In the genomic region with DNA sequence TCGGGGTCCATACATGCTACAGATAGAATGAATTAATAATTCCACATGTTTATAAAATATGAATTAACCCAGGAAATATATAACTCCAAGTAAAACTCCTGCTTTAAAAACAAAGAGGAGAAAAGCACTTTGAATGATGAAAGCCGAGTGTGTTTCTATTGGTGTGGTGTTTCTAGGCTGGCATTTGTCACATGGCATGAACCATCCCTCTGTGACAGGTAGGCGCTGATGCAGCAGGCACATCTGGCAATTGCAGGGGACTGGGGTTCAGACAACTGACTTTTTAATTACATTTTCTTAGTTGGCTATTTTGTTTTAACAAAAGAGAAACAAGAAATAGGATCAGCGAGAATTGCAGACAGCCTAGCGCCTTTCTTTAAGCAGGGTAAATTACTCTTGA, we compare ENCODE assay signal across 24 mouse cellular contexts. TPM values are rescaled to one million over a fixed set of nuclear protein-coding genes. Genes with fewer than 3 reads are reported as not detected.
DNase-seq lines count a peak whose midpoint lies in the region; ATAC-seq lines count a peak whose summit lies in the region.
"Had no signal": no experiment of that assay in that cellular context is flagged by ENCODE, and none has a peak within 500 bp of the region (broad histone marks: within the 10 kb centered on the region; RNA-seq: fewer than 3 reads in every experiment).

No protein-coding gene starts in this region.

- H3K27ac ChIP-seq in hindbrain, embryonic 14.5 days: 0 out of 2 replicates have a peak overlapping the region, but pooled peaks have one; percentile 38
- H3K27ac ChIP-seq in hindbrain, embryonic 16.5 days (ENCODE audit: low read depth, low read length): no peak overlapping the region
- peak overlapping the region; percentile 59 for H3K27ac ChIP-seq in midbrain, embryonic 15.5 days
- H3K27ac ChIP-seq: embryonic facial prominence, embryonic 10.5 days; embryonic facial prominence, embryonic 13.5 days; forebrain, embryonic 12.5 days; forebrain, embryonic 15.5 days; heart, adult 2 months; hindbrain, embryonic 15.5 days had no signal

- WGBS in hindbrain, embryonic 14.5 days: 68% methylated on average over 5 of the region's 5 CpGs
- WGBS in hindbrain, embryonic 16.5 days: 71% methylated on average over 5 of the region's 5 CpGs
- 41% methylated on average over 5 of the region's 5 CpGs for WGBS in midbrain, embryonic 15.5 days

- no peaks in the 10 kb centered on the region for H3K9me3 ChIP-seq in hindbrain, embryonic 14.5 days (ENCODE audit: control insufficient read depth, low read length)
- no peaks in the 10 kb centered on the region for H3K9me3 ChIP-seq in hindbrain, embryonic 16.5 days (ENCODE audit: control insufficient read depth, low read length)
- H3K9me3 ChIP-seq in midbrain, embryonic 15.5 days: no peaks in the 10 kb centered on the region
- H3K9me3 ChIP-seq: embryonic facial prominence, embryonic 10.5 days; embryonic facial prominence, embryonic 13.5 days; forebrain, embryonic 12.5 days; forebrain, embryonic 15.5 days; hindbrain, embryonic 15.5 days had no signal

- no peak overlapping the region for H3K4me3 ChIP-seq in hindbrain, embryonic 14.5 days (replicated peaks; ENCODE audit: low read length)
- H3K4me3 ChIP-seq in hindbrain, embryonic 16.5 days (ENCODE audit: low read length): no peak overlapping the region
- H3K4me3 ChIP-seq in midbrain, embryonic 15.5 days: no peak overlapping the region
- H3K4me3 ChIP-seq: embryonic facial prominence, embryonic 10.5 days; embryonic facial prominence, embryonic 13.5 days; erythroblast, embryonic 14.5 days; forebrain, embryonic 12.5 days; forebrain, embryonic 15.5 days; heart, adult 2 months; hindbrain, embryonic 15.5 days had no signal

- H3K36me3 ChIP-seq in hindbrain, embryonic 14.5 days (replicated peaks; ENCODE audit: control insufficient read depth, insufficient read depth): no peaks in the 10 kb centered on the region
- no peaks in the 10 kb centered on the region for H3K36me3 ChIP-seq in hindbrain, embryonic 16.5 days (ENCODE audit: control insufficient read depth, insufficient read depth, low read length)
- no peaks in the 10 kb centered on the region for H3K36me3 ChIP-seq in midbrain, embryonic 15.5 days (replicated peaks)
- H3K36me3 ChIP-seq: embryonic facial prominence, embryonic 10.5 days; embryonic facial prominence, embryonic 13.5 days; forebrain, embryonic 12.5 days; forebrain, embryonic 15.5 days; hindbrain, embryonic 15.5 days had no signal

- ATAC-seq in hindbrain, embryonic 14.5 days (ENCODE audit: low FRiP score): no peak
- ATAC-seq in hindbrain, embryonic 16.5 days: no peak
- ATAC-seq in midbrain, embryonic 15.5 days (replicated peaks): no peak; the same call in 1 of the 2 replicates
- ATAC-seq: activated CD4-positive, CD25-positive, alpha-beta regulatory T cell, adult 4 months; CD4-positive, CD25-positive, alpha-beta regulatory T cell, adult 4 months; forebrain, embryonic 15.5 days had no signal

- H3K27me3 ChIP-seq in hindbrain, embryonic 14.5 days (ENCODE audit: control insufficient read depth, insufficient read depth, low read length): 0 out of 2 replicates have a peak, but pooled peaks cover under 1% of the 10 kb centered on the region
- 0 out of 2 replicates have a peak, but pooled peaks cover 1% of the 10 kb centered on the region for H3K27me3 ChIP-seq in hindbrain, embryonic 16.5 days (replicated peaks; ENCODE audit: control insufficient read depth, insufficient read depth, low read length)
- H3K27me3 ChIP-seq in midbrain, embryonic 15.5 days (replicated peaks): no peaks in the 10 kb centered on the region
- H3K27me3 ChIP-seq: forebrain, embryonic 12.5 days had no signal

- H3K9ac ChIP-seq in hindbrain, embryonic 14.5 days: no peak overlapping the region
- no peak overlapping the region for H3K9ac ChIP-seq in hindbrain, embryonic 16.5 days (ENCODE audit: low read depth, low read length)
- H3K9ac ChIP-seq in midbrain, embryonic 15.5 days: no peak overlapping the region
- H3K9ac ChIP-seq: embryonic facial prominence, embryonic 13.5 days; forebrain, embryonic 12.5 days; forebrain, embryonic 15.5 days; hindbrain, embryonic 15.5 days had no signal

- no peak for DNase-seq in hindbrain, embryonic 14.5 days (ENCODE audit: low spot score)
- peak; percentile 48 for DNase-seq in MN1 (ENCODE audit: low spot score)
- DNase-seq in left cerebral cortex, adult 18-20 months (ENCODE audit: low spot score in 2 of 2): no peak
- no peak for DNase-seq in thymus, postnatal 36 days
- DNase-seq: adrenal gland, adult 8-10 months; adrenal gland, postnatal 25 days; cerebellum, adult 11-12 months; cerebellum, adult 8-10 months; cerebellum, postnatal 10 days; cerebellum, postnatal 36 days; embryo, embryonic 11 days; gastrocnemius, postnatal 25 days; heart, adult 2 months had no signal

- no peak overlapping the region for H3K4me2 ChIP-seq in hindbrain, embryonic 14.5 days (replicated peaks)
- H3K4me2 ChIP-seq in hindbrain, embryonic 16.5 days (ENCODE audit: low read length): no peak overlapping the region
- H3K4me2 ChIP-seq in midbrain, embryonic 15.5 days: no peak overlapping the region
- H3K4me2 ChIP-seq: embryonic facial prominence, embryonic 13.5 days; forebrain, embryonic 12.5 days; forebrain, embryonic 15.5 days; heart, embryonic 11.5 days; hindbrain, embryonic 15.5 days had no signal

- H3K4me1 ChIP-seq in hindbrain, embryonic 14.5 days (replicated peaks; ENCODE audit: control insufficient read depth, insufficient read depth, low read length): no peaks in the 10 kb centered on the region
- H3K4me1 ChIP-seq in hindbrain, embryonic 16.5 days (ENCODE audit: control insufficient read depth, insufficient read depth, low read depth, low read length): no peaks in the 10 kb centered on the region
- H3K4me1 ChIP-seq in midbrain, embryonic 15.5 days: peaks cover 6% of the 10 kb centered on the region
- H3K4me1 ChIP-seq: embryonic facial prominence, embryonic 13.5 days; forebrain, embryonic 15.5 days; hindbrain, embryonic 15.5 days had no signal

RNA-seq across cellular contexts. Expression of gene Lef1, which starts 31.6 kb away (rescaled TPM):
- polyA plus RNA-seq in hindbrain, embryonic 14.5 days (2014; fragmentation: Nextera tagmentation; extraction: Ambion mirVana): 9.8 and 10.3 TPM in 2 replicates
- 8.0 and 13.0 TPM in 2 replicates for polyA plus RNA-seq in hindbrain, embryonic 16.5 days (2015; fragmentation: Nextera tagmentation; extraction: Ambion mirVana)
- polyA plus RNA-seq in midbrain, embryonic 15.5 days (2015; fragmentation: Nextera tagmentation; extraction: Ambion mirVana): 71.4 and 79.6 TPM in 2 replicates
- total RNA-seq in left cerebral cortex, adult 18-20 months (2021): 1 to 10 TPM; 5.5 to 5.7 TPM
- polyA plus RNA-seq: erythroblast, embryonic 14.5 days had no signal
